Mouse (Mus musculus): Measurements from ENCODE around the gene Lrrc20.

Lrrc20 gene

DNA sequence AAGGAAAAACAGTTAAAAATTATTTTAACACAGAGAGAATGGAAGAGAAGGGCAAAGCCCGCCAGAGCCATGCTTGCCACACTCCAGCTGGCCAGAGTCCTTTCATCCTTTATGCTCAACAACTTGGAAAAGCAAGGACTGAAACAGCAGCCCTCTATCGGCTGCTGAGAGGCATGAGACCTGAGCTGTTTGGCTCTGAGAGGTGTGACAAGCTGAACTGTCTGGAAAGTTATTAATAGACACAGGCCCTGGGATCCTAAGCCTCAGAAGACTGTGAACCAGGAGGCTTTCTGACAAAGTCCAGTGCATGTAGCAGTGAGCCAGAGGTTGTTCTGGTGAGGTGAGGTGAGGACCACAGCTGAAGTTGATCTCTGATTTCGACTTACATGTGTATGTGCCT is 2.0 kb upstream of the Lrrc20 start:
- DNase-seq (ENCODE audit: low spot score in 2 of 2) = no peak

DNA sequence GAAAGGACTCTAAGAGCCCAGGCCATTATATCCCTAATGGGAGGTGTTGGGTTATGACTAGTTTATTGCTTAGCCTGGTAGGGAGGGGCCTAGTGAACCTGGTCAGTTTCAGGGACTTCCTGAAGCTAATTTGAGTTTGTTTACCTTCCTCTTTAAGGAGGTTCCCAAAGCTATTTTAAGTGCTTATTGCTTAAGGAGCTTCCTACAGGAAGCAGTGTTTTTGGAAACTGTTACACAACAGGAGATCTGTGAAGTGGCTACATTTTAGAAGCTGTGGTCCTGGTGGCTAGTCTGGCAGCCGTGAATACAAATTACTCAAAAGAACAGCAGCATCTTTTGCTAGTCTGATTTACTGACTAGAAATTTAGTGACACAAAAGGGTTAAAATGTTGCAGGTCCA is 1.3 kb upstream of the Lrrc20 start:
- no peak for DNase-seq (ENCODE audit: low spot score in 2 of 2)

DNA sequence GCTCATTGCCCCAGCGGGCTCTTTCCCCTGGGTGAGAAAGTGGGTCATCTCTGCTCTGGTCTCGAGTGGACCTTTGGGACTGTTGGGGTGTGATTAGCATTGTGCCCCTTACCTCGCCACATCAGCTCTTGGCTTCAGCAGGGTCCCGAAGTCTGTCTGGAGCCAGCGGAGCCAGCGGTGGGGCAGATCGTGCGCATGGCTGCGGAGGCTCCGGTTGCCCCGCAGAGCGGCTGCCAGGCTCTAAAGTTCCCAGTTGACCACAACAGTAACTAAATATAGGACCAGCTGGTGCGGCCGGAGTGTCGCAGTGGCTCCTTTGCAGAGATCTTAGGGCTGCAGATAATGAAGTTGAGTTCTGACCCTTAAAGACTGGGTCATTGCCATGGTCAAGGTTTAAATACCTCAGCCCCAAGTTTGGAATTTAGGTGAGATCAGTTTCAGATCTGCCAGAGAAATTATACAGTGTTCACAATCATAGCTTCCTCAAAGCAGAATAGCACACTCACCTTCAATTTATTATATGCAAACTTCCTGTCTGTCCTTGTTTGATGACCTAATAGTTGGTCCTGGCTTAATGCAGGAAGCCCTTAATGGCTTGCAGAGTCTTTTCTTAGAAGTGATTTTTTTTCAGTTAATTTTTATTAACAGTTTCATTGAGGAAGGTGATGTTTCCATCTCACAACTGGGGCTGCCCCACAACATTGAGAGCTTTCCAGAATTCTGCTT is 1.0 kb downstream of the Lrrc20 start:
- DNase-seq (ENCODE audit: low spot score in 2 of 2) = no peak

DNA sequence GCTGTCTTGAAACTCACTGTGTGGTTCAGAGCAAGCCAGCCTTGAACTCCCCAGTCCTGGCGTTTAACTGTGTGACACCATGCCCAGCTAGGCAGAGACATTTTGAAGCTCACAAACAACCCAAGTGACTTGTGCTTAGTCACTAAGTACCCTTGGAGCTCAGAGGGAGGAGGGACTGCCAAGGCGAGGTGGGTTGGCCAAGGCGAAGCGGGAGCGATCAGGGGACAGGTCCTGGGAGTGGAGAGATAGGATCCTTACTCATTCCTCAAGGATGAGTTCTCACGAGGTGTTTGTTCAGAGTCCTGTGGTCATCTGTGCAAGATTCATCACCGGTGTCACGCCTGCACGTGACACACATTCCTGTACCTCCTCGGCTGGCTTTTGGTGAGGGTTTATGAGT is 3.9 kb downstream of the Lrrc20 start:
- DNase-seq (ENCODE audit: low spot score in 2 of 2) = no peak

DNA sequence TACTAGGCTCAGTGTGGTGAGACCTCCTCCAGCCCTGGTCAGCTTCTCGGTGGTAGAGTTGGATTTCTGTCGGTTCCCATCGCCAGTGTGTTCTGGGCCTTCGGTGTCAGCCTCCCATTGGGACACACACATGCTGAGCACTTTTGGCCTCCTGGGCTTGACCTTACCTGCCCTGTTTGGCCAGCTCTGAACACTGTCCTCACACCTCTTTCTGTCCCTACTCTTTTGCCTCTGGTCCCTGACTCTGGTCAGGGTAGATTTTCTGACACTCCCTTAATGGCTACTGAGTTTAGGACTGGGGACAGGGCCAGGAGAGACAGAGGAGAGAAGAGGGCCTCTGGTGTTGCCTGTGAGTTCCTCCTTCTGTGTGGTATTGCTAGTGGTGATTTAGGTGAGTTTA is 4.3 kb downstream of the Lrrc20 start:
- no peak for DNase-seq (ENCODE audit: low spot score in 2 of 2)

DNA sequence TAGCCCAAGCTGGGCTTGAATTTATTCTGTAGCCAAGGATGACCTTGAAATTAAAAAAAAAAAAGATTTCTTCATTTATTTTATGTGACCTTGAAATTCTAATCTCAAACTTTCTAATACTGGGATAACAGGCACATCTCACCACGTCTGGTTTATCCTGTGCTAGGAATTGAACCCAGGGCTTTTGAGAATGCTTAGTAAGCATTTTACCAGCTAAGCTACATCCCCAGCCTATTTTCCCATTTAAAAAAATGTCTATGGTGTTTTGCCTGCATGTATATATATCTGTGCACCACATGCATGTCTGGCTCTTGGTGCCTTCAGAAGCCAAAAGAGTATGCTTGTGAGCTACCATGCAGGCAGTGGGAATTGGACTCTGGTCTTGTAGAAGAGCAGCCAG is 4.9 kb downstream of the Lrrc20 start:
- no peak for DNase-seq (ENCODE audit: low spot score in 2 of 2)

DNA sequence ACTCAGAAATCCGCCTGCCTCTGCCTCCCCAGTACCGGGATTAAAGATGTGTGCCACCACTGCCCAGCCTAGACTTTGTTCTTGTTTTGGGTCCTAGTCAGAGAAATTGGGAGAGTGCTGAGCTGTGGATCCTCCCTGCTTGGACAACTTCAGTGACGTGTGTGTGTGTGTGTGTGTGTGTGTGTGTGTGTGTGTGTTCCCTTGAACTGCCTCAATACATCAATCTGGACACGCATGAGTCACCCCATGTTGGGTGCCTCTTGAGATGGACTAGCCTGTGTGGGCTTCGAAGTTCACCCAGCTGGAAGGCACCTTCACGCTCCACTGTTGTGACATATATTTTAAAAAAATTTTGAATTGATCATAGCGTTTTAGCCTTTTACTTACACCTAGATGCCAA is 7.2 kb downstream of the Lrrc20 start:
- no peak for DNase-seq (ENCODE audit: low spot score in 2 of 2)

DNA sequence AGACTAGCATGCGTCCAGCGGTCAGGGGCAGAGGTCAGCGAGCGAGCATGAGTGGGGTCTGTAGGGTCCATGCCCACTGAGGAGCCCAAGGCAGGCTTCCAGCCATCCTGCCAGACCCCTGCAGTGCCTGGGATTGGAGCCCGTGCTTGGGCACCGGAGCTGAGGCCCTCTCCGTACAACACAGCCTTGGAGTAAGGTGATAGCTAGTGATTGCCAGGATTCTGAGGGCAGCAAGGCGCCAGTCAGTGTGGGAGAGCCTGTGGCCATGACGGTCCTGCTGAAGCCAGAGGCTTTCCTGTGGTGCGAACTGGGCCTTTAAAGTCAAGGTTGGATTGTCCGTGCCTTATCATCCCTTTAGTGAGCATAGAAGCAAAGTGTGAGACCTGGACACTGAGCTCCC is 9.2 kb downstream of the Lrrc20 start:
- DNase-seq (ENCODE audit: low spot score in 2 of 2) = no peak

DNA sequence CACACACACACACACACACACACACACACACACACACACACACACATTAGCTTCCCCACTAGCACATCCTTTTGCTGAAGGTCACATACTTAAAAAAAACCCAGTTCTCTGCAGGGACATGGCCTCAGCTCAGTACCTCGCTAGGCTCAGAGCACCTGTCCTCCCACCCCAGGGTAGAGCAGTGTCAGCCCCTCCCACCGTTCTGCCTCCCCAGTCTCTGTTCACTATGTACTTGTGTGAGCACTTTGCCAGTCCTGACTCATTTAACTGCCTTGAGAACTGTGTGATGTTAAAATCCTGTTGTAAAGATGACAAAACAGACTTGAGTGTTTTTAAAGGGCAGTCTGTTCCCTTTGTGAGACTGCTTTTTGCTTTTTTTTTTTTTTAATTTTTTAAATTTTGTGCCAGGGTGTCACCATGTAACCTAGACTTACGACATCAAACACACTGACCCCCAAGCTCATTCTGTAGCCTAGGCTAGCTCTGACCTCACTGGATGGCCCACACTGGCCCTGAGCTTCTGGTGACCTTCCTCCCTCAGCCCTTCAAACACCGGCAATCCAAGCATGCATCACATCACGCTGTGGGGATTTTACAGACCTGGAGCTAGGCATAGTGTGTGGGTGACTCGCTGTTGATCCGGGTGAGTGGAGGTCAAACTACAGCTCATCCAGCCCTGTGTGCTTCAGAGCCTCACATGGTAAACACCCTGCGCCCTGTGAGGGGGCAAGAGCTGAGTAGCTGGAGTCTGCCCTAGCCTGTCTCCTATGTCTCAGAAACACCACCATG is 11.1 kb downstream of the Lrrc20 start:
- no peak for DNase-seq (ENCODE audit: low spot score in 2 of 2)

DNA sequence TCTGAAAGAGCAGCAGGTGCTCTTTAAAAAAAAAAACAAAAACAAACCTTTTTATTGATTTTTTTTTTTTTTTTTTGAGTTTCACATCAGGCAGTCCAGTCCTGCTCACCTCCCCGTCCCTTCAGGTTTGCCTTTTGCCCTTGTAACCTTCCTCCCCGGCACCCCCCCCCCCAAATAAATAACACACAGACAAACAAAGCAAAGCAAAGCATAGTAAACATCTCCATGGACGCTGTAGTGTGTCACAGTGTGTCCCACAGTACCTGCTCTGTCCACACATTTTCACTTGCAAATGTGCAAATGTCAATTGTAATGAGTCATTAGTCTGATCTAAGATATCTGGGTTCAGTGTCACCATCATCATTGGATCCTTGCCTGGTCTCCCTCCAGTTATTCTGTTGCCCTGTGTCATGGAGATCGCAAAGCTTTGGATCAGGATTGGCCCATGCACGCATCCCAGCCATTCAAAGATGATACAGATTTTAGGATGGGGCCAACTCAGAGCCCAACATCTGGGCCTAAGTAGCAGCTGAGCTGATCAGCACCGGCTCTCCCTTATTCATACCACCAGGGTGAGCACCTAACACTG is 13.0 kb downstream of the Lrrc20 start:
- no peak for DNase-seq (ENCODE audit: low spot score in 2 of 2)

DNA sequence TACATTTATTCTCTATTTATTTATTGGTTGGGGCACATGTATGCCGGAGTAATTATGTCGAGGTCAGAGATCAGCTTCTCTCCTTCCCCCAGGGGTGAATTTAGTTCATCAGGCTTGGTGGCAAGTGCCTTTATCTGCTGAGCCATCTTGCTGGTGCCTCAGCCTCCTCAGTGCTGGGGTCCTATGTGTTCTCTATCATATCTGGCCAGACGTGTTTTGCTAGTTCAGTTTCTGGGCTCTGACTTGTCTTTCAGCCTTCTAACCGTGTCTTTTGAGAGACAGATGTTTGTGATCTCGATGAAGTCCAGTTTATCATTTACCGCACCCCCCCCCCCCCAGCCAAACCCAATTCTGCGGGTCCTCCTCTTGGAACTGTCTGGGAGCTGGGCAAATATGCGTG is 16.0 kb downstream of the Lrrc20 start:
- no peak for DNase-seq (ENCODE audit: low spot score in 2 of 2)

DNA sequence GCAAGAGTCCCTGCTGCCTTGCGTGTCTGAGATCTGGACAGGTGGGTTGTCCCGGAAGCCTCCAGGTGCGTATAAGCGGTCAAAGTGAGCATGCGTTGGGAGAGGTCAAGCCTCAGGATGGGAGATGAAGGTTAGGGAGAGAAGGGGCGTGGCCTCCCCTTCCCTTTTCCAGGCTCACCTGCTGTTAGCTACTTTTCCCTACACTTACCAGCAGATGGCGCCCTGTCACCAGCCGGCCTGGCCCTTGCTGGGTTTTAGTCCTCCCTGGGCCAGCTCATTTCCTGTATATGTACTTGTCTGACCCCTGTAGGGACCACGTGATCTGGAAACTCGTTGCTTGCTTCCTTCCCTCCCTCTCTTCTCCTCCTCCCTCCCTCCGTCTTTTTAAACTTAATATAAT is 16.4 kb downstream of the Lrrc20 start:
- peak; percentile 39 to 70 for DNase-seq (ENCODE audit: low spot score in 2 of 2)

DNA sequence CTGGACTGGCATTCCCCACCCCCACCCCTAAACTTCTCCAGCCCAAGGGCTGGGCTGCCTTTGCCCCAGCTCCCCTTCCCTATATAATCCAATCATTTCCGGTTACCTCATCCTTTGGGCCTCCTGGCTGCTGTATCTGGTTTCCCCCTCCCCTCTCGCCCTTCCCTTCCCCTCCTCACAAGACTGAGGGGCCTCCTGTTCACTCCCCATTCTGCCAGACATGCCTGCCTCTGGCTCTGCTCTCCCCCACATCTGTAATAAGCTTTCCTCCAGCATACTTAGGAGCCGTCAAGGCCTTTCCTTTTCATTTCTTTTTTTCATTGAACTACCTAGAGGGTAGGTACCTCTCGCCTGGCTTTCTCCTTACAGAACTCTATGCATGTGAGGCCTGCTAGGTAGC is 19.9 kb downstream of the Lrrc20 start:
- no peak for DNase-seq (ENCODE audit: low spot score in 2 of 2)

DNA sequence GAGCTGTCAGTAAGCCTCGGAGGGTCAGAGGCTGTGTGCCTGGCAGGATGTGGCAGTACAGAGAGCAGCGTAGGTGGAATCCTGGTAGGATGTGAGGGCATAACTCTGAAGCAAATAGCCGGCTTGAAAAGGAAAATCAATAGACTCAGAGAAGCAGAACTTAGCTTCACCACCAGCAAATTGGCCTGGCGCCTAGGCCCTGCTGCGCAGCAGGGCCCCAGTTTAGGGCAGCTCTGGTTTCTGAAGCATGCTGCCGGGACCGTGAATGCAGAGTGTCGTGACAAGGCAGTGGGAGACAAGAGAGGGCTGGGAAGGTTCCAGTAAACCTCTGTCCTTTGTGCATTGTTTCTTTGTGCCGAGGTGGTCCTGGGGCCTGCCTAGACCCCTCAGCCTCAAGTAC is 20.6 kb downstream of the Lrrc20 start:
- no peak for DNase-seq (ENCODE audit: low spot score in 2 of 2)

DNA sequence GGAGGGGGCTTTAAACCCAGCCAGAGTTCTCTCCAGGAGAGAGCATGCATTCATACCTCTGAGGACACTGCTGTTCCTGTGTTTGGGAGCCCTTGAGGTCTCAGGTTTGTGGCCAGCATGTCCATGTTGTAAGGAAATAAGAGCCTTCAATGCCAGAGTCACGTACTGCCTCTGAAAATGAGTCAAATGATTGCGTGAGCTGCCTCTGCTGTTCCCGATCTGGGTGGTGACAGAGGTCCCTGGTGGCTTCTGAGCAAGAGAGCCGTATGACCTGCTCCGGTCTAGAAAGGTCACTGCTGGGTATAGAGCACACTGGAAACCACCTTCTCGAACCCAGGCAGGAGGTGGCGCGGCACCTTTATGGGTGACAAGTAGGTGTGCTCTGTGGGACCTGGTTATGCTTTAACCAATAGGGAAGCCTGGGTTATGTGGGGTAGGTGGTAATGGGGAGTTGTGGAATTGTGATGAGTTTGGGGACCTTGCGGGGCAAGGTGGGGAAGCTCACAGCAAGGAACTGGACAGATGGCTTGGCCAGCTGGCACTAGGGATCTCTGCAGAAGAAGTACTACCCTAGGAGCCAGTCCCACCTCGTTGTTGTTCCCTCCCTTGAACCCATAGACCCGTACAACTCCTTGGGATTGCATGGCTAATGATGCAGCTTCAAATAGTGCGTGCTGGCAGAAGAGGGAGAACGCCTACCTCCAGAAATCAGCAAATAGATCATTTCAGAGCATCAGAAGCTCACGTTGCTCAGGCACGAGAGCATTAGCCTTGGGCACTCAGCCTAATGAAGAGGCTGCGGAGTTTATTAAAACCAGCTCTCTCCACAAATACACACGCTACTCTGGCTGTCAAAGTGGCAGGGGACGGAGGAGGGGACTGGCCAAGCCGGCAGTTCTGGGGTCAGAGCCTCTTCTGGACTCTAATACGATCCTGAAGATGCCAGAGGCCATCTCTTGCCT is 24.2 kb downstream of the Lrrc20 start:
- no peak for DNase-seq (ENCODE audit: low spot score in 2 of 2)

DNA sequence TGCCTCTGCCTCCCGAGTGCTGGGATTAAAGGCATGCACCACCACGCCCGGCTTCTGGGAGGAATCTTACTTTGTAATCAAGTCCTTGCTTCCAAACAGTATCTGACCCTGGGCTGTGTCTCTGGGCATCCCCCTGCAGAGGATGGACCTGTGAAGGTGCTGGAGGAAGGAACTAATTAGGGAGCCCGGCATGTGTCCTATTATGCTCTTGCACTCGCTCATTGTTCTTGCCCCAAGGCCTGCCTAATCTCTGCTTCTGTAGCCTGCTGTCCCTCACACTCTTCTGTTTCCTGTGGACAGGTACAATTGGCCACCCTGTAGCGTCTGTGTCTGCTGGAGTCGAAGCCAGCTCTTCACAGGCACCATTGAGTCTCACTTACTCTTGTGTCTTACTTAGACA is 25.2 kb downstream of the Lrrc20 start:
- no peak for DNase-seq (ENCODE audit: low spot score in 2 of 2)

DNA sequence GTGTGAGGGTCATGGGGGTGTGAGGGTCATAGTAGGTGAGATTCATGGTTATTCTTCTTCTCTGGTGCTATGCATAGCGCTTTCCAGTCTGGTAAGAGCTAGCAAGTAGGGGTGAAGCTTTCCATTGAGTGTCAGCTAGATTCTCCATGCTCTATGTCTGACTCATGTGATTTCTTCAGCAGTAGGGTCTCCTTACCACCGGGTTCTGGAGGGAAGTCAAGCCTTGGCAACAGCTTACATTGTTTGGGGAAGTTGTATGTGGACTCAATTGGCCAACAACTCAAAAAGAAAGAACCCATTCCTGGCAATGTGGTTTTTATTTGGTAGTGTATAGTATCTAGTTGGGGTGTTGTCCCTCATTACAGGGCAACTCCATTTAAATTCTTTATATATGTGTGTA is 28.5 kb downstream of the Lrrc20 start:
- DNase-seq (ENCODE audit: low spot score in 2 of 2) = no peak

DNA sequence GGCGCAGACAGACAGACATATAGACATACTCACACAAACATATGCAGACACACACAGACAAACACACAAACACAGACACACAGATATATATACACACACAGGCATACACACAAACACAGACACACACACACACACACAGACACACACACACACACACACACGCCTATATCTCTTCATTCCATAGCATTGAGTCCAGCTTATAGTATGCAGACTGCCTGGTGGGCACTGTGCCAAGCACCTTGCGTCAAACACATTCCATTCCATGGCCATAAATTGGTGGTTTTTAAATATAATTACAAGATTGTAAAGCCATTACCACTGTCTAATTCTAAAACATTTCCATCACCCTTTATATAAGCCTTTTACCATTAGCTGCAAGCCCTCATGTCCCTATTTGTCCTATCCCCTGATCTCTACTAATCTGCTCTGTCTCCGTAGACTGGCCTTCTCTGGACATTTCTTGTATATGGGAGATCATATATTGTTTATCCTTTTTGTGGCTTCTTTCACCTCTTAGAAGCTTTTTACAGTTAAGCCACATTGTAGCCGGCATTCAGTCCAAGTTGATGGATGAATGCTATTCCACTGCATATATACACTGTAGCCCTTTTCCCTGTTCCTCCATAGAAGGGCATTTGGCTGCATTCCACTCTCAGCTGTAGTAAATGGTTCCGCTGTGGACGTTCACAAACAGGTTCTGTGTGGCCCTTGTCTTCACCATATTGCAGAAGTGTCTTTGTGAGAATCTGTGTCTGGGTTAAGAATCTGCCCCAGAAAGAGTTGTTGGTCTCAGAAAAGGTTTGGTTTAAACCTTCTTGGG is 31.0 kb downstream of the Lrrc20 start:
- no peak for DNase-seq (ENCODE audit: low spot score in 2 of 2)

DNA sequence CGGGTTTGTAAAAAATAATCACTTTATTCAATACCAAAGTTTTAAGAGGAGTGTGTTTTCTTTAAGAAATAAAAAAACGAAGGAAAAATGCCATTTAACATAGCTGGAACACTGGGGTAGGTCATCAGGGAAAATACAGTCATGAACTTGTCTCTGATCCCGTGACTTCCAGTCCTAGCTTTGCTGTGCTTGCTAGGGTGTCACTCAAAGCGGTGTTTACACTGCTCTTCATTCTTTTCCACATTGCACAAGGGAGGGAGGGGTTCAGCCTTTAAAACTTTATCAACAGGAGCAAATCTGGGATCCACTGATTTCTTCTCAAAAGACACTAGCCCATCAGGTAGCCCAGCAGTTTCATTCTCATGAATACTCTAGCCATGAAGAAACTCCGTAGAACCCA is 34.3 kb downstream of the Lrrc20 start:
- no peak for DNase-seq (ENCODE audit: low spot score in 2 of 2)

DNA sequence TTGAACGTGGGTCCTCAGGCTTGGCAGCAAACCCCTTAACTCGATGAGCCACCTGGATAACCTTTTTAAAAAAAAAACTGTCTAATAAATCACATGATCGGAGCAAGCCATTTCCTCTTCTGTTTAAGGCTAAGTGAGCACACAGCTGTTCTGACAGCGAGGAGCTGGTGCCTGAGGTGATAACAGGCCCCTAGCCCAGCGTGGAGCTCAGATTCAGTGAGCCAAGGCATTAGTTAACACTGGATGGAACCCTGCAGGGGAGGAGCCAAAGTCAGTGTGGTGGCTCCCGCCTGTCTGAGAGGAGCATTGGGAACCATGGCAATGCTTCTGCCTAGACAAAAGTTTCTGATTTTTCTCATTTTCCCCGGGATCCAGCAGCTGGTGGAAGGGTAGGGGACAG is 35.2 kb downstream of the Lrrc20 start:
- DNase-seq (ENCODE audit: low spot score in 2 of 2) = no peak

DNA sequence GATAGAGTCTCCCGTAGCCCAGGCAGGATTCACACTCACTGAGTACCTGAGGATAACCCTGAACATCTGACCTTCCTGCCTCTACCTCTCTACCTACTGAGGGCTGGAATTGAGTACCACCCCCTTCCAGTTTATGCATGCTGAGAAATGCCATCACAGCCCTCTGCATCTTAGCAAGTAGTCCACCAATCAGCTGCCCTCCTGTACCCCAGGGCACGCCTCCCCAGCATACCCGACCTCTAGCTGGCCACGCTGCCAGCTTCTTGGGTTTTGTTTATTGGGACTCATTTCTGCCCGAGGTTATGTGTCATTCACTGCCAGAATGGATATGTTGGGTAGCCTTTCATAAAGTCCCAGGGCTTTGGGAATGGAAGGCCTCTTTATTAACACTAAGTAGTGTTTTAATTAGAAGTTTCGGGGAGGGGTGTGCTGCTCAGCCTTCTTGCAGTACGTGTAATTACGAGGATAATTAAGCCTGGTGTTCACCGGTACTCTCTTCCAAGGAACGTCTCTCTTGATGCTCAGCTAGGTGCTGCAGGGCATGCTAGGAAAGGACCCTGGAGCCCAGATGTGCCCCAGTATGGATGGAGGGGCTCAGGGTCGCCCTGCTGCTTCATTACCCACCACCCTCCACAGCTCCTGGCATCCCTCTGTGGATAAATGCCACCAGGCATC is 36.8 kb downstream of the Lrrc20 start:
- DNase-seq (ENCODE audit: low spot score in 2 of 2) = no peak
